Comparison of ENCODE assay signal across 26 mouse cellular contexts in the genomic region with DNA sequence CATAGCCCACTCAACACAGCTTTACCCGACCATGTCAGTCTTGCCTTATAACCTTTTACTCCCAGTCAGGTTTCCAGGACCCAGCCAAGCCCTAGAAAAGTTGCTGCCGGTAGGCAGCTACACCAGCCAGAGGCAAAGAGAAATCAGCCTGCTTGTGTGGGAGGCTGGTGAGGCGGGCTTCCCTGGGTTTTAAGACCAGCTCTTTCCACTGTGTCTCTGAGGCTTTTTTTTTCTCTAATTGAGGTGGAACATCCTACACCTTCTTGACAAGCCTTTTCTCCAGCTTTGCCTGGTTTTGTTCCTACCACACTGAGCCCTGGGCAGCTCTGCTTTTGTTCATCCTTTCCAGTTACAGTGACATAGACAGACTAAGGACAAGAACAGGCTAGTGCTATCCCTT. TPM values are rescaled to one million over a fixed set of nuclear protein-coding genes. Genes with fewer than 3 reads are reported as not detected.
"Had no signal": no experiment of that assay in that cellular context is flagged by ENCODE, and none has a peak within 500 bp of the region (broad histone marks: within the 10 kb centered on the region; RNA-seq: fewer than 3 reads in every experiment).

No protein-coding gene starts in this region.

- H3K27me3 ChIP-seq: heart, embryonic 13.5 days; heart, embryonic 15.5 days; hindbrain, embryonic 15.5 days; kidney, embryonic 15.5 days; limb, embryonic 13.5 days; limb, embryonic 15.5 days had no signal

- H3K4me3 ChIP-seq: heart, embryonic 13.5 days; heart, embryonic 15.5 days; hindbrain, embryonic 13.5 days; hindbrain, embryonic 15.5 days; kidney, embryonic 15.5 days; limb, embryonic 13.5 days; limb, embryonic 15.5 days; liver, embryonic 12.5 days had no signal

- H3K27ac ChIP-seq: heart, embryonic 13.5 days; heart, embryonic 15.5 days; hindbrain, embryonic 13.5 days; hindbrain, embryonic 15.5 days; hindbrain, postnatal 0 days; kidney, embryonic 15.5 days; kidney, postnatal 0 days; limb, embryonic 13.5 days; limb, embryonic 15.5 days; liver, embryonic 12.5 days; liver, embryonic 14.5 days had no signal

- H3K9ac ChIP-seq: heart, embryonic 13.5 days; heart, embryonic 15.5 days; hindbrain, embryonic 13.5 days; hindbrain, embryonic 15.5 days; kidney, embryonic 15.5 days; limb, embryonic 13.5 days; limb, embryonic 15.5 days; liver, embryonic 12.5 days; liver, embryonic 14.5 days had no signal

- H3K36me3 ChIP-seq: heart, embryonic 13.5 days; heart, embryonic 15.5 days; hindbrain, embryonic 13.5 days; hindbrain, embryonic 15.5 days; kidney, embryonic 15.5 days; limb, embryonic 13.5 days; limb, embryonic 15.5 days; liver, embryonic 12.5 days had no signal

- ATAC-seq: hindbrain, postnatal 0 days; intestine, embryonic 16.5 days; liver, embryonic 12.5 days had no signal

- DNase-seq: gastrocnemius, postnatal 14 days; gastrocnemius, postnatal 36 days; heart, adult 18-20 months; heart, postnatal 10 days; kidney, adult 11 months; kidney, adult 2 months; kidney, adult 9 months; kidney, postnatal 14 days; kidney, postnatal 36 days; layer of hippocampus, adult 9-11 months; layer of hippocampus, postnatal 36 days; left cerebral cortex, postnatal 4 days had no signal

- H3K4me2 ChIP-seq: heart, embryonic 11.5 days; heart, embryonic 13.5 days; heart, embryonic 15.5 days; hindbrain, embryonic 13.5 days; hindbrain, embryonic 15.5 days; kidney, embryonic 15.5 days; limb, embryonic 13.5 days; limb, embryonic 15.5 days; liver, embryonic 12.5 days had no signal

- H3K4me1 ChIP-seq: liver, embryonic 12.5 days had no signal

- H3K9me3 ChIP-seq: heart, embryonic 15.5 days; hindbrain, embryonic 15.5 days; limb, embryonic 15.5 days had no signal

RNA-seq across cellular contexts. Expression of gene Epn2, which starts 31.7 kb away (rescaled TPM):
- total RNA-seq: hematopoietic stem cell, adult 5-6 weeks had no signal
